Mouse (Mus musculus) T-cell, adult 2 months (primary cell): ENCODE data around the gene Dpy19l2.
A peak's percentile ranks its signal among the peaks of the same experiment; 100 is the strongest.
"Not testable (repeated sequence)": the region's sequence is repeated elsewhere in the genome, so short reads cannot be mapped to it uniquely, and the experiment has no call there.

ENCODE experiments used
- DNase-seq: peaks from one replicate; pipeline ENCODE4 v3.0.0; 2022; ENCODE audit warnings: low spot score

Gene Dpy19l2

GRCm38 (mm10) chr9:24695700-24696404 is at the start of gene Dpy19l2:
Gene Dpy19l2 (minus strand): TSS chr9:24696293.
- DNase-seq: no peak

GRCm38 (mm10) chr9:24744958-24745357 is 48.9 kb upstream of the Dpy19l2 start:
- no peak for DNase-seq

GRCm38 (mm10) chr9:24701246-24701645 is 5.2 kb upstream of the Dpy19l2 start:
- DNase-seq: no peak

GRCm38 (mm10) chr9:24696405-24696778 is 299 bp upstream of the Dpy19l2 start:
- no peak for DNase-seq

- DNase-seq: not testable (repeated sequence)
These were observed 58.8 kb downstream of the Dpy19l2 start for GRCm38 (mm10) chr9:24637341-24637740.

GRCm38 (mm10) chr9:24624896-24625295 is 71.2 kb downstream of the Dpy19l2 start, which contains the start of gene Cypt4:
Gene Cypt4 (plus strand): TSS chr9:24625196.
- no peak for DNase-seq

GRCm38 (mm10) chr9:24538159-24538558 is 157.9 kb downstream of the Dpy19l2 start:
- DNase-seq: no peak

- DNase-seq: peak; percentile 60
These were observed 179.4 kb downstream of the Dpy19l2 start for GRCm38 (mm10) chr9:24516575-24517139.

- DNase-seq: no peak
These were observed 182.0 kb downstream of the Dpy19l2 start for GRCm38 (mm10) chr9:24514078-24514469.

GRCm38 (mm10) chr9:24513290-24514077 is 182.6 kb downstream of the Dpy19l2 start:
- no peak for DNase-seq

GRCm38 (mm10) chr9:24512121-24512539 is 184.0 kb downstream of the Dpy19l2 start:
- DNase-seq: no peak

GRCm38 (mm10) chr9:24511371-24512120 is 184.5 kb downstream of the Dpy19l2 start:
- DNase-seq: no peak

GRCm38 (mm10) chr9:24508880-24509279 is 187.2 kb downstream of the Dpy19l2 start:
- no peak for DNase-seq
